Mouse (Mus musculus) lung, embryonic 16.5 days (tissue): ENCODE data around the gene Car7. TPM values are rescaled to one million over a fixed set of nuclear protein-coding genes. Genes with fewer than 3 reads are reported as not detected.

Experiments
- ATAC-seq: fragments of 200-750 bp; cut with Nextera tagmentation; 2 replicates; pipeline ENCODE4 v1.8.0; 2017; ENCODE audit warnings: low read depth, mild to moderate bottlenecking, moderate library complexity
- H3K27ac ChIP-seq: fragments of 300-500 bp; sonication (generic); 2 replicates; pipeline ENCODE4 v1.5.1; 2014; ENCODE audit warnings: mild to moderate bottlenecking, control low read depth, low read length
- H3K27me3 ChIP-seq: fragments of 300-500 bp; sonication (generic); 2 replicates; pipeline ENCODE4 v1.6.1; 2014; ENCODE audit warnings: low read depth, low read length, mixed read lengths; ENCODE audit not compliant: control insufficient read depth, insufficient read depth
- H3K36me3 ChIP-seq: fragments of 300-500 bp; sonication (generic); 2 replicates; pipeline ENCODE4 v1.6.1; 2014; ENCODE audit warnings: low read length; ENCODE audit not compliant: control insufficient read depth, insufficient read depth
- H3K4me1 ChIP-seq: fragments of 300-500 bp; sonication (generic); replicated peaks from 2 replicates; pipeline ENCODE4 v1.6.1; 2014; ENCODE audit warnings: low read length, mixed read lengths; ENCODE audit not compliant: control insufficient read depth, insufficient read depth
- H3K4me2 ChIP-seq: fragments of 300-500 bp; sonication (generic); 2 replicates; pipeline ENCODE4 v1.6.1; 2014; ENCODE audit warnings: low read depth, low read length, control low read depth
- H3K4me3 ChIP-seq: fragments of 300-500 bp; sonication (generic); 2 replicates; pipeline ENCODE4 v1.5.1; 2014; ENCODE audit warnings: mild to moderate bottlenecking, low read length, control low read depth
- H3K9ac ChIP-seq: fragments of 300-500 bp; sonication (generic); 2 replicates; pipeline ENCODE4 v1.6.1; 2014; ENCODE audit warnings: low read length, control low read depth
- H3K9me3 ChIP-seq: fragments of 300-500 bp; sonication (generic); 2 replicates; pipeline ENCODE4 v1.6.1; 2016; ENCODE audit warnings: low read length; ENCODE audit not compliant: control insufficient read depth
- WGBS: fragments of 180-500 bp; shearing (Covaris S2); extraction: QIAGEN DNeasy Blood & Tissue Kit; methylation state at CpG from one replicate; pipeline ENCODE4 v1.1.7; 2014; 5-methylcytosine and 5-hydroxymethylcytosine counted together
- polyA plus RNA-seq: library from polyadenylated mRNA; unstranded; fragments of >200 nt; fragmentation: Nextera tagmentation; extraction: Ambion mirVana; gene quantifications from 2 replicates; pipeline ENCODE4 v1.2.1, GENCODE M21; 2015

Gene Car7
- polyA plus RNA-seq, 1 experiment from 2014 or later, result 0.93 TPM

GRCm38 (mm10) chr8:104536028-104536427, 1.5 kb downstream of the Car7 start:
- no peaks in the 10 kb centered on the region for H3K9me3 ChIP-seq
- no peaks in the 10 kb centered on the region for H3K36me3 ChIP-seq
- H3K4me2 ChIP-seq, result no peak overlapping the region
- H3K9ac ChIP-seq, result no peak overlapping the region
- no peak overlapping the region for H3K4me3 ChIP-seq
- H3K4me1 ChIP-seq, result peaks cover 17% of the 10 kb centered on the region
- no peak for ATAC-seq
- WGBS, result 77% methylated on average over 4 of the region's 4 CpGs
- peaks cover 27% of the 10 kb centered on the region for H3K27me3 ChIP-seq
- H3K27ac ChIP-seq, result no peak overlapping the region

GRCm38 (mm10) chr8:104538896-104539295, 4.4 kb downstream of the Car7 start:
- H3K27ac ChIP-seq, result no peak overlapping the region
- no peaks in the 10 kb centered on the region for H3K36me3 ChIP-seq
- H3K4me1 ChIP-seq, result peaks cover 9% of the 10 kb centered on the region
- H3K27me3 ChIP-seq, result peaks cover 53% of the 10 kb centered on the region
- WGBS, result 90% methylated on average over 4 of the region's 4 CpGs
- no peak overlapping the region for H3K9ac ChIP-seq
- no peak overlapping the region for H3K4me3 ChIP-seq
- H3K4me2 ChIP-seq, result no peak overlapping the region
- no peaks in the 10 kb centered on the region for H3K9me3 ChIP-seq
- ATAC-seq, result no peak

GRCm38 (mm10) chr8:104539566-104539965, 5.1 kb downstream of the Car7 start:
- Histone ChIP-seq H3K4me3 (no peak overlapping the region), H3K4me2 (no peak overlapping the region), H3K27ac (no peak overlapping the region), H3K36me3 (no peaks in the 10 kb centered on the region), H3K27me3 (peaks cover 53% of the 10 kb centered on the region), H3K9me3 (no peaks in the 10 kb centered on the region), H3K9ac (no peak overlapping the region), H3K4me1 (peaks cover 9% of the 10 kb centered on the region)
- WGBS, result 67% methylated on average over 2 of the region's 2 CpGs
- no peak for ATAC-seq

- Histone ChIP-seq H3K36me3 (no peaks in the 10 kb centered on the region), H3K4me3 (peak overlapping the region; percentile 53), H3K4me2 (peak overlapping the region; percentile 85), H3K9me3 (no peaks in the 10 kb centered on the region), H3K27me3 (peaks cover 53% of the 10 kb centered on the region), H3K9ac (no peak overlapping the region), H3K4me1 (peaks cover 6% of the 10 kb centered on the region), H3K27ac (no peak overlapping the region)
- 37% methylated on average over 7 of the region's 7 CpGs for whole genome bisulfite sequencing
- no peak for ATAC-seq
These were observed 5.7 kb downstream of the Car7 start for GRCm38 (mm10) chr8:104540238-104540637.

GRCm38 (mm10) chr8:104540710-104541514, 6.4 kb downstream of the Car7 start:
- H3K4me1 ChIP-seq, result peaks cover 3% of the 10 kb centered on the region; the same call in 1 of the 2 replicates
- peak overlapping the region; percentile 53 for H3K4me3 ChIP-seq
- peak; percentile 56; the same call in 1 of the 2 replicates for ATAC-seq
- under 1% methylated on average over 72 of the region's 76 CpGs for WGBS
- peak overlapping the region; percentile 55 for H3K9ac ChIP-seq
- H3K9me3 ChIP-seq, result no peaks in the 10 kb centered on the region
- no peak overlapping the region for H3K27ac ChIP-seq
- H3K4me2 ChIP-seq, result peak overlapping the region; percentile 85
- H3K36me3 ChIP-seq, result no peaks in the 10 kb centered on the region
- peaks cover 53% of the 10 kb centered on the region for H3K27me3 ChIP-seq

GRCm38 (mm10) chr8:104541515-104541880, 7.0 kb downstream of the Car7 start:
- no peak for ATAC-seq
- Histone ChIP-seq H3K4me3 (peak overlapping the region; percentile 53), H3K36me3 (no peaks in the 10 kb centered on the region), H3K27ac (no peak overlapping the region), H3K4me2 (peak overlapping the region; percentile 85), H3K4me1 (peaks cover 3% of the 10 kb centered on the region; the same call in 1 of the 2 replicates), H3K27me3 (peaks cover 53% of the 10 kb centered on the region), H3K9ac (no peak overlapping the region), H3K9me3 (no peaks in the 10 kb centered on the region)
- 14% methylated on average over 8 of the region's 8 CpGs for WGBS

GRCm38 (mm10) chr8:104542160-104542559, 7.7 kb downstream of the Car7 start:
- Histone ChIP-seq H3K9me3 (no peaks in the 10 kb centered on the region), H3K4me3 (no peak overlapping the region), H3K4me2 (no peak overlapping the region), H3K4me1 (peaks cover 3% of the 10 kb centered on the region; the same call in 1 of the 2 replicates), H3K27me3 (peaks cover 53% of the 10 kb centered on the region), H3K36me3 (no peaks in the 10 kb centered on the region), H3K9ac (no peak overlapping the region), H3K27ac (no peak overlapping the region)
- 9% methylated on average over 11 of the region's 11 CpGs for WGBS
- ATAC-seq, result no peak

- peaks cover 48% of the 10 kb centered on the region for H3K27me3 ChIP-seq
- no peak overlapping the region for H3K4me3 ChIP-seq
- WGBS, result 81% methylated on average over 8 of the region's 8 CpGs
- H3K27ac ChIP-seq, result no peak overlapping the region
- H3K36me3 ChIP-seq, result no peaks in the 10 kb centered on the region
- no peak for ATAC-seq
- no peak overlapping the region for H3K4me2 ChIP-seq
- no peaks in the 10 kb centered on the region for H3K9me3 ChIP-seq
- peaks cover 3% of the 10 kb centered on the region; the same call in 1 of the 2 replicates for H3K4me1 ChIP-seq
- H3K9ac ChIP-seq, result no peak overlapping the region
These were observed 9.1 kb downstream of the Car7 start for GRCm38 (mm10) chr8:104543440-104544045.

- Histone ChIP-seq H3K9me3 (no peaks in the 10 kb centered on the region), H3K4me3 (no peak overlapping the region), H3K4me2 (no peak overlapping the region), H3K9ac (no peak overlapping the region), H3K4me1 (no peaks in the 10 kb centered on the region), H3K27ac (no peak overlapping the region), H3K36me3 (no peaks in the 10 kb centered on the region), H3K27me3 (peaks cover 2% of the 10 kb centered on the region; the same call in 1 of the 2 replicates)
- 66% methylated on average over 4 of the region's 4 CpGs for WGBS
- ATAC-seq, result no peak
These were observed 20.7 kb downstream of the Car7 start for GRCm38 (mm10) chr8:104555191-104555590.
